Mouse (Mus musculus): ENCODE measurements at regions not wholly inside any gene's neighbourhood (a gene's known extent, or its start where the extent isn't known, plus 50 kb on each side); places are given as distances from the start of the nearest gene placed in this dataset.

DNA sequence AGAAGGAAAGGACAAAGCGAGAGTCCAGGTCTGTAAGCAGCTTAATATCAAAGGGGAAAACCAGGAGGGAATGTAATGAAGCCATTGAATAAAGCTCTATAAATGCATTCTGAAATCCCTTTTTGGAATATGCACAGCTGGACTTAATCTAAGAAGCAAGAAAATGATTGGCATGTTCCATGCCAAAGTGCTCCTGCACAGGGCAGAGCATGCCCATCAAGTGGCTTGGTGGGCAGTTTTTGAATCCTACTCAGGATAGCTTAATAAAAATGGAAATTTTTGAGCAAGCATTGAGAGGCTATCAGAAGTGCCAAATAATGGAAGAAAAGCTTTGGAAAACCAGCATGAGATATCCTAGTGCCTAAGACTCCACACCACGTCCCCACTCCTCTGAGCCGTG, 466.1 kb downstream of the Epm2a start:
- H3K4me3 ChIP-seq (ENCODE audit: control insufficient read depth, low read depth, low read length) = no peak overlapping the region
- no peak overlapping the region for H3K27ac ChIP-seq (ENCODE audit: control insufficient read depth, insufficient read depth, low read depth, low read length)
- no peaks in the 10 kb centered on the region for H3K27me3 ChIP-seq (ENCODE audit: control insufficient read depth, insufficient read depth, low read length)
- H3K4me1 ChIP-seq (ENCODE audit: control insufficient read depth, insufficient read depth, low read length) = no peaks in the 10 kb centered on the region
- no peaks in the 10 kb centered on the region for H3K36me3 ChIP-seq (ENCODE audit: control insufficient read depth, insufficient read depth, low read length)
- TF ChIP-seq CTCF (IDR thresholded peaks at IDR 0.05; ENCODE audit: control insufficient read depth, insufficient read depth, insufficient replicate concordance, low read depth, low read length) (no peak), POLR2A (IDR thresholded peaks at IDR 0.05; ENCODE audit: control insufficient read depth, low read depth, low read length) (no peak)

GRCm38 (mm10) chr10:11822418-11822959, 479.3 kb downstream of the Epm2a start:
- Histone ChIP-seq H3K36me3 (ENCODE audit: control insufficient read depth, insufficient read depth, low read length) (no peaks in the 10 kb centered on the region), H3K27me3 (ENCODE audit: control insufficient read depth, insufficient read depth, low read length) (no peaks in the 10 kb centered on the region), H3K4me3 (ENCODE audit: control insufficient read depth, low read depth, low read length) (no peak overlapping the region), H3K4me1 (ENCODE audit: control insufficient read depth, insufficient read depth, low read length) (no peaks in the 10 kb centered on the region), H3K27ac (ENCODE audit: control insufficient read depth, insufficient read depth, low read depth, low read length) (no peak overlapping the region)
- TF ChIP-seq POLR2A (IDR thresholded peaks at IDR 0.05; ENCODE audit: control insufficient read depth, low read depth, low read length) (no peak), CTCF (IDR thresholded peaks at IDR 0.05; ENCODE audit: control insufficient read depth, insufficient read depth, insufficient replicate concordance, low read depth, low read length) (no peak)

- no peaks in the 10 kb centered on the region for H3K27me3 ChIP-seq (ENCODE audit: control insufficient read depth, insufficient read depth, low read length)
- H3K4me1 ChIP-seq (ENCODE audit: control insufficient read depth, insufficient read depth, low read length) = no peaks in the 10 kb centered on the region
- no peaks in the 10 kb centered on the region for H3K36me3 ChIP-seq (ENCODE audit: control insufficient read depth, insufficient read depth, low read length)
- H3K4me3 ChIP-seq (ENCODE audit: control insufficient read depth, low read depth, low read length) = no peak overlapping the region
- no peak overlapping the region for H3K27ac ChIP-seq (ENCODE audit: control insufficient read depth, insufficient read depth, low read depth, low read length)
- TF ChIP-seq CTCF (IDR thresholded peaks at IDR 0.05; ENCODE audit: control insufficient read depth, insufficient read depth, insufficient replicate concordance, low read depth, low read length) = no peak
- TF ChIP-seq POLR2A (IDR thresholded peaks at IDR 0.05; ENCODE audit: control insufficient read depth, low read depth, low read length) = no peak
Measured at GRCm38 (mm10) chr10:11841094-11841493, 497.9 kb downstream of the Epm2a start.

DNA sequence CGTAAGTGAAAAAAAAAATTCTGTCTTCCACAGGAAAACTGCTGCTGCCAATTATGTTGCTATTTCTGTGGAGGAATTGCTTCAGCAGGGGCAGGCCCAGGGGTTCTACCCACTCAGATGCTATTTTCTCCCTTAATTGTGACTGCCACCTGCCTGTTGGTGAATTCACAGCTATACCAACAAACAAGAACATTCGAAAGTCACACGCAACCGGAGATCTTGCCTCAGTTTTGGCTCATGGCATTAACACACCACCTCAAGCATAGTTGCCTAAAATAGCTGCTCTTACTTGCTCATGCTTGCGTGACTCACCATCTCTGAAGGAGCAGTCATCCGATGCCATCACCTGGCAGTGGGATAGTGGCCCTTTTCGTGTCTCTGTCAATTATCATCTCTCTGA, 498.3 kb downstream of the Epm2a start:
- no peak for TF ChIP-seq CTCF (IDR thresholded peaks at IDR 0.05; ENCODE audit: control insufficient read depth, insufficient read depth, insufficient replicate concordance, low read depth, low read length)
- TF ChIP-seq POLR2A (IDR thresholded peaks at IDR 0.05; ENCODE audit: control insufficient read depth, low read depth, low read length) = no peak
- Histone ChIP-seq H3K36me3 (ENCODE audit: control insufficient read depth, insufficient read depth, low read length) (no peaks in the 10 kb centered on the region), H3K27me3 (ENCODE audit: control insufficient read depth, insufficient read depth, low read length) (no peaks in the 10 kb centered on the region), H3K27ac (ENCODE audit: control insufficient read depth, insufficient read depth, low read depth, low read length) (no peak overlapping the region), H3K4me3 (ENCODE audit: control insufficient read depth, low read depth, low read length) (no peak overlapping the region), H3K4me1 (ENCODE audit: control insufficient read depth, insufficient read depth, low read length) (no peaks in the 10 kb centered on the region)

DNA sequence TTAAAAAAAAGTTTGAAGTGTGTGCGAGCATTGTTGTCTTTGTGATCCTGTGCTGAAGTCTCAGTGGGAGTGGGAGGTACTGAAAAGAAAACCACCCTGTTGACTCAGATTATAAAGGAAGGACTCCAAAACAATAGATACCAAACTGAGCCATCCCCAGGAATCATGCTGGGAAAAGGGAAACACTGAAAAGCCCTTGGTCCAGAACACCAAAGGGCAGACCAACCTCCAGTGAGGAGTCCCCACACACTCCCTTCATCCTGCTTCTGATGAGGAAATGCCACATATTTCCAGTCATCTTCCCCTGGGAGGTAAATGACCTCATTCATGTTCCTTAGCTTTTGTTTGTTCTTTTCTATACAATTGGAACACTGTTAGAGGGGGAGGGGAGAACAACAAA, 502.9 kb downstream of the Epm2a start:
- TF ChIP-seq POLR2A (IDR thresholded peaks at IDR 0.05; ENCODE audit: control insufficient read depth, low read depth, low read length) = no peak
- no peak for TF ChIP-seq CTCF (IDR thresholded peaks at IDR 0.05; ENCODE audit: control insufficient read depth, insufficient read depth, insufficient replicate concordance, low read depth, low read length)
- Histone ChIP-seq H3K27me3 (ENCODE audit: control insufficient read depth, insufficient read depth, low read length) (no peaks in the 10 kb centered on the region), H3K4me1 (ENCODE audit: control insufficient read depth, insufficient read depth, low read length) (no peaks in the 10 kb centered on the region)

GRCm38 (mm10) chr10:11875145-11876131, 532.2 kb downstream of the Epm2a start:
- no peaks in the 10 kb centered on the region for H3K27me3 ChIP-seq (ENCODE audit: control insufficient read depth, insufficient read depth, low read length)
- TF ChIP-seq CTCF (IDR thresholded peaks at IDR 0.05; ENCODE audit: control insufficient read depth, insufficient read depth, insufficient replicate concordance, low read depth, low read length) (no peak), POLR2A (IDR thresholded peaks at IDR 0.05; ENCODE audit: control insufficient read depth, low read depth, low read length) (no peak)
- H3K36me3 ChIP-seq (ENCODE audit: control insufficient read depth, insufficient read depth, low read length) = no peaks in the 10 kb centered on the region
- no peaks in the 10 kb centered on the region for H3K4me1 ChIP-seq (ENCODE audit: control insufficient read depth, insufficient read depth, low read length)
- no peak overlapping the region for H3K4me3 ChIP-seq (ENCODE audit: control insufficient read depth, low read depth, low read length)
- no peak overlapping the region for H3K27ac ChIP-seq (ENCODE audit: control insufficient read depth, insufficient read depth, low read depth, low read length)

More for the DNA sequence above, 502.9 kb downstream of the Epm2a start:
- H3K27ac ChIP-seq (ENCODE audit: control insufficient read depth, insufficient read depth, low read depth, low read length) = no peak overlapping the region
- no peaks in the 10 kb centered on the region for H3K36me3 ChIP-seq (ENCODE audit: control insufficient read depth, insufficient read depth, low read length)
- H3K4me3 ChIP-seq (ENCODE audit: control insufficient read depth, low read depth, low read length) = no peak overlapping the region

DNA sequence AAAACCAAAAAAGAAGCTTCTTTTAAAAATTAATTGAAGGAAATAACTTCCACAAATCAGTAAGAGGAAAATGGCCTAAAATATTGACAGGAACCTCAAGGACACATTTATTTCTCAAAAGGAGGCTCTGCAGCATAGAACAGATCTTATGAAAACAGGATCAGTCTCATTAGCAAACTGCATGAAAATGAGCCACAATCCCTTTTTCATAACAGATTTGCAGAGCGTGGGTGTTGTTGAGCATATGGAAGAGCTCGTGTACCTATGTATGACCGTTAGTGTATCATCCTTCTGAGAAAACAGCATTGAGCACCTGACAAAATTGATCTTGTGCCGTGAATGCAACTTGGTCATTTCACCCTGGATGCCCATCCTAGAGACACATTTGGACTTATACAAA, 543.0 kb downstream of the Epm2a start:
- H3K4me1 ChIP-seq (ENCODE audit: control insufficient read depth, insufficient read depth, low read length) = no peaks in the 10 kb centered on the region
- H3K27me3 ChIP-seq (ENCODE audit: control insufficient read depth, insufficient read depth, low read length) = no peaks in the 10 kb centered on the region
- no peaks in the 10 kb centered on the region for H3K36me3 ChIP-seq (ENCODE audit: control insufficient read depth, insufficient read depth, low read length)
- no peak for TF ChIP-seq POLR2A (IDR thresholded peaks at IDR 0.05; ENCODE audit: control insufficient read depth, low read depth, low read length)
- TF ChIP-seq CTCF (IDR thresholded peaks at IDR 0.05; ENCODE audit: control insufficient read depth, insufficient read depth, insufficient replicate concordance, low read depth, low read length) = no peak
- no peak overlapping the region for H3K27ac ChIP-seq (ENCODE audit: control insufficient read depth, insufficient read depth, low read depth, low read length)
- H3K4me3 ChIP-seq (ENCODE audit: control insufficient read depth, low read depth, low read length) = no peak overlapping the region

Measured in testis, adult 2 months (tissue).